Mouse (Mus musculus): ENCODE results near the gene Pno1. TPM values are rescaled to one million over a fixed set of nuclear protein-coding genes. Genes with fewer than 3 reads are reported as not detected.
A peak's percentile ranks its signal among the peaks of the same experiment; 100 is the strongest.

The Pno1 gene
- total RNA-seq, 1 experiment from 2014 or later = 44.2 TPM

- no peak for ATAC-seq (replicated peaks; ENCODE audit: insufficient number of reproducible peaks, low FRiP score, low TSS enrichment, poor library complexity, severe bottlenecking)
Measured at GRCm38 (mm10) chr11:17187649-17188048, 23.7 kb downstream of the Pno1 start.

GRCm38 (mm10) chr11:17183165-17183564 lies 28.2 kb downstream of the Pno1 start:
- ATAC-seq (replicated peaks; ENCODE audit: insufficient number of reproducible peaks, low FRiP score, low TSS enrichment, poor library complexity, severe bottlenecking) = no peak

DNA sequence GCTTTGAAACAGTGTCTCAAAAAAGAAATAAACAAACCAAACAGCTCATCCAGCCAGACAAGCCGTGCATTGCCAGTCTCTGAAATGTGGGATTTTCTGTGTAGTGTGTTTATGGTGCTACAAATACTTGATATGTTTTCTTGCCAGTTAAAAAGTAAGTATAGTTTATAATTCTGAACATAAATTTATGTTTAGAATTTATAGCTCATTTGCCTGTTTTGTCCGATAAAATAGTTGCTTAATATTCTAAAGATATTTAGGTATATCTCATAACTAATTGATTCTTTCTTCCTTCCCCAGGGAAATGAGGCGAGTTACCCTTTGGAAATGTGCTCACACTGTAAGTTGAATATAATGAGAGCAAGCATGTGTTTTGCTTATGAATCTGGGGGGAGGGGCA lies 29.6 kb downstream of the Pno1 start, which contains the start of gene Wdr92:
Wdr92 (plus strand) TSS at position 301 of the 400 bp plus-strand sequence.
- ATAC-seq (replicated peaks; ENCODE audit: insufficient number of reproducible peaks, low FRiP score, low TSS enrichment, poor library complexity, severe bottlenecking) = no peak

GRCm38 (mm10) chr11:17180753-17181152 lies 30.6 kb downstream of the Pno1 start:
- ATAC-seq (replicated peaks; ENCODE audit: insufficient number of reproducible peaks, low FRiP score, low TSS enrichment, poor library complexity, severe bottlenecking) = 0 out of 2 replicates have a peak, but pooled peaks have one; percentile 22

GRCm38 (mm10) chr11:17176638-17177037 lies 34.7 kb downstream of the Pno1 start:
- ATAC-seq (replicated peaks; ENCODE audit: insufficient number of reproducible peaks, low FRiP score, low TSS enrichment, poor library complexity, severe bottlenecking) = no peak

DNA sequence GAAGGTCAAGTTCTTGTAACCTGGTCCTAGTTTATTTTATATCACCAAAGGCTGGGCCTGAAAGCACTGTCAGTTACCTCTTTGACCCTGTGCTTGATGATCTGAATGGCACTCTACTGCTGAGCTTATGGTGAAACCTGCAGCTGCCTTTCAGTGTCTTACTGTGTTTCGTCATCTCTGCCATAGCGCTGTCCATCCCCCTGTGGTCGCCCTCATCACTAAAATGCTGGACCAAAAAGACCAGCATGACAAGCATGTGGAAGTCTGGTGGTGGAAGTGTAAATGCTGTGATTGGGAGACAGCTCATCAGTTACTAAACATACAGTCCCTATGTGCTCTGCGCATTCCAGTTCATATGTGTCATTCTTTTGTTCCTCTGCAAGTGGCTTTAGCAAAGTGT lies 39.1 kb downstream of the Pno1 start:
- 0 out of 2 replicates have a peak, but pooled peaks have one; percentile 27 for ATAC-seq (replicated peaks; ENCODE audit: insufficient number of reproducible peaks, low FRiP score, low TSS enrichment, poor library complexity, severe bottlenecking)

DNA sequence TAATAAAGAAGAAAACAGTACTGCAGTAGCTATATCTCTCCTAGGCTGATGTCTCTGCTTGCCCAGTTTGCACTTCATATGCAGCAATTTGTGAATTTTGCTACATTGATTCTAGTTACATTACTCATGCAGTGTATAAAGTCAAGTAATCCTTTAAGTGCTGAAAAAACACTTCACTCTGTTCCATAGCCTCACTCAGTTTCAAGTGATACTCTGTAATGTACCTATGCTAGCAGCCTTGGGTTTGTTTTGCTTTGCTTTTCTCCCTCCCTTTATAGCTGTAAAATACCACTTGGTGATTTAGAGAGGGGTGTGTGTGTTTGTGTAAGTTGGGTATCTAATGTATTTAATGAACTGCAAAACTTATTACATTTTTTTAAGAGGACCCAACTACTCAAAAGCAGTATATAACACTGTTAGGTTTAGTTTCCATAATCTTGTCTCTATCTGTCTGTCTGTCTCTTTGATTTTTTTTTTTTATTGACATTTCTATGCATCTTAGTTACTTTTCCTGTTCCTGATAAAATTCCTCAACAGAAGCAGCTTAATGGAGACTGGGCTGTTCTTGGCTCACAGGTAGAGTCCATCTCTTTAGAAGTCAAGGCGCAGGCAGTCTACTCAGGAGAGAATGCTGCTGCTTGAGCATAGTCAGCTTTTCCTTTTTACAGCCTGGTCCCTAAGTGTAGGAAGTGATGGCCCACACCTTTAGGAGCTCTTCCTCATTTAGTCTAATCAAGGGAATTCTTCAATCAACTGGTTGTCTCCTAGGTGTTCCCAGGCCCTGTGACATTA lies 40.2 kb downstream of the Pno1 start:
- no peak for ATAC-seq (replicated peaks; ENCODE audit: insufficient number of reproducible peaks, low FRiP score, low TSS enrichment, poor library complexity, severe bottlenecking)

DNA sequence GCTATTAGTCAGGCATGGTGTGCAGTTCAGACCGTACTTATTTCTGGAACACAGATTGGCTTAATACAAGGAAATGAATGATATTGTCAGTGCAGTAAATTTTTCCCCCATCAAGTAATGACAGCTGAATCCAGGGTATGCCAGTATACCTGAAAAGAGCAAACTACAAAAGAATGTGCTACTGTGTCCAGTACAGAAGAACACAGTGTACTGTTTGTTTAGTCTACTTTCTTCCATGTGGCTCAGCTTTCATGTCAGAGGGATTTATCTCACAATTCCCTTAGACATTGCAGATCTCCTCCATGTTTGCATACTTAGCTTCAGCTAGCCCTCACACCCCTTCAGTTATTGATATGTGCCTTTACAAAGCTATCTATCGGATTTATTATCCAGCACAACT lies 42.1 kb downstream of the Pno1 start:
- no peak for ATAC-seq (replicated peaks; ENCODE audit: insufficient number of reproducible peaks, low FRiP score, low TSS enrichment, poor library complexity, severe bottlenecking)

- peak; percentile 23; the same call in 1 of the 2 replicates for ATAC-seq (replicated peaks; ENCODE audit: insufficient number of reproducible peaks, low FRiP score, low TSS enrichment, poor library complexity, severe bottlenecking)
Measured at GRCm38 (mm10) chr11:17166627-17167026, 44.7 kb downstream of the Pno1 start.

DNA sequence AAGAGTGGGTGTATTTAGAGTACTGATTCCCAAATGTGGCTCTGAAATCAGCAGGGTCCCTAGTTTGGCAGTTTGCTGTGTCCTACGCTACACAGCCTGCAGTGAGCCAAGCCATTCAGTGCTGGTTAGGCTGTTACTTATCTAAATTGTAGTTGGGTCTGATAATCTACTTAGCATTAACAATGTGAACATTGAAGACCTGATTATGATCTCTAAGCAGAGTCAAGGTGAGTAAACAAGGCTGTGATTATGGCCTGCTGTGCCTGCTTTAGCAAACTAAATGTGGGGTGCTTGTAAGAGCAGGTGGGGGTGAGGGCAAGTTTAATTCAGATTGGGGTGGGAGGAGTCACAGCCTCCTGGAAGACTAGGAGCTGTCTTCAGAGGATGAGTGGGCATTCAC lies 47.4 kb downstream of the Pno1 start:
- no peak for ATAC-seq (replicated peaks; ENCODE audit: insufficient number of reproducible peaks, low FRiP score, low TSS enrichment, poor library complexity, severe bottlenecking)

GRCm38 (mm10) chr11:17160242-17160641 lies 51.1 kb downstream of the Pno1 start:
- ATAC-seq (replicated peaks; ENCODE audit: insufficient number of reproducible peaks, low FRiP score, low TSS enrichment, poor library complexity, severe bottlenecking) = peak; percentile 58; the same call in 1 of the 2 replicates

DNA sequence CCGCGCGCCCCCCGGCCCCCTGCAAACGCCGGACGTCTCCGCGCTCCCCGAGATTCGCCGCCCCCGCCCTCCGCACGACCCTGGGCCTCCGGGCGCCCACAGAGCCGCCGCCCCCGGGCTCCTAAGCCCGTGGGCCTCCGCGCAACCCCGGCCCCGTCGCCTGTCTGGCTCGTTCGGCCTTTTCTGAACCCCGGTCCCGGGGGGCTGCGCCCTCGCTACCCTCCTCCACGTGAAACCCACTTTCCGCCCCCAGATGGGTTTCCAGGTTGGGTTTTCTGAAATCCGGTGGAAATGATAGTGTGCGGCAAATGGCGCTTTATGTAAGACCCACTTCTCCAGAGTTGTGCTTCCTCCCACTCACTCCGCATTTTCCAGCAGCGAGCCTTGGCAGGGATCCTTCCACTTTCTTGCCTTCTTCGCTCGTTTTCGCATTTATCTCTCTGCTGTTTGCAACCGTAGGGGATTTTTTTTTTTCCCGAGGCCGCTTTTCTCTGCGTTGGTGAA lies 51.6 kb downstream of the Pno1 start:
- ATAC-seq (replicated peaks; ENCODE audit: insufficient number of reproducible peaks, low FRiP score, low TSS enrichment, poor library complexity, severe bottlenecking) = no peak

- ATAC-seq (replicated peaks; ENCODE audit: insufficient number of reproducible peaks, low FRiP score, low TSS enrichment, poor library complexity, severe bottlenecking) = peak; percentile 83
Measured at GRCm38 (mm10) chr11:17158858-17159737, 52.3 kb downstream of the Pno1 start, which contains the start of gene Ppp3r1. Gene Ppp3r1 (plus strand): TSS chr11:17159263.

Other genes with a start within 250 kb of the Pno1 start
- 2.0 to 15.1 TPM (median 3.2 TPM) in 3 replicates for gene Cnrip1, start 160.0 kb downstream of the Pno1 start, total RNA-seq (2017)
- 730 to 802 TPM (median 760 TPM) in 3 replicates for gene Plek, start 159.2 kb downstream of the Pno1 start, total RNA-seq (2017)
- gene Ppp3r1, start 52.3 kb downstream of the Pno1 start, total RNA-seq (2017) = 103 to 132 TPM (median 125 TPM) in 3 replicates
- gene Wdr92, start 29.5 kb downstream of the Pno1 start, total RNA-seq (2017) = 4.7 to 20.4 TPM (median 6.3 TPM) in 3 replicates
- gene C1d, start 46.0 kb upstream of the Pno1 start, total RNA-seq (2017) = 66.2 to 97.7 TPM (median 67.1 TPM) in 3 replicates